In the genomic region with DNA sequence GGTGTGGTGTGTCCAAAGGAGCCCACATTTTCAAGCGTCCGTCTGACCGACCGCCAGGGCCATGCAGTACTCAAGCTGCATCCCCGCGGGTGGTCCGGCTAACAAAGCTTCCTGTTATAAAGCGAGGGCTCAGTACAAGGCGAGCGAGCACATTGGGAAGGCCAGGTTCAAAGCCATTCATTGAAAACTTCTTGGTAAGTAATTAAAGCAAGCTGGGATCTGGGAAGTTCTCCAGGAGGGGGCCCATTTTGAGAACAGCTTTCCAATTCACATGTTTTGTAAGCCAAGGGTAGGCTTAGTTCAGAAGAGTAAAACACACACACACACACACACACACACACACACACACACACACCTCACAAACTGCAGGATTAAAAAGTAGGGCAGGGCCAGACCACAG, we compare ENCODE assay signal across 8 mouse cellular contexts. TPM values are rescaled to one million over a fixed set of nuclear protein-coding genes. Genes with fewer than 3 reads are reported as not detected.
DNase-seq lines count a peak whose midpoint lies in the region; ATAC-seq and TF ChIP-seq lines count a peak whose summit lies in the region.
"Had no signal": no experiment of that assay in that cellular context is flagged by ENCODE, and none has a peak within 500 bp of the region (broad histone marks: within the 10 kb centered on the region; RNA-seq: fewer than 3 reads in every experiment).

No protein-coding gene starts in this region.

- peak; percentile 84 for DNase-seq in embryo, embryonic 11 days
- DNase-seq in forebrain, embryonic 14.5 days (ENCODE audit: low spot score), result peak; percentile 92
- DNase-seq in layer of hippocampus, postnatal 14 days (ENCODE audit: low spot score in 2 of 2), result peak; percentile 10 to 58
- DNase-seq in midbrain, postnatal 0 days (ENCODE audit: low spot score), result peak; percentile 65
- DNase-seq in ovary, postnatal 10 days (ENCODE audit: low spot score), result no peak
- DNase-seq in lung, adult 2 months, result no peak
- DNase-seq in MN1 (ENCODE audit: low spot score), result no peak
- DNase-seq: liver, embryonic 13.5 days had no signal

- no peak for TF ChIP-seq POLR2A in lung, adult 2 months (IDR thresholded peaks at IDR 0.05; ENCODE audit: borderline replicate concordance, extremely low read depth, low read depth, low read length)

- H3K9ac ChIP-seq in forebrain, embryonic 14.5 days (ENCODE audit: low read length), result no peak overlapping the region
- H3K9ac ChIP-seq in midbrain, postnatal 0 days (replicated peaks; ENCODE audit: low read length, poor library complexity, severe bottlenecking), result no peak overlapping the region
- H3K9ac ChIP-seq: liver, embryonic 13.5 days had no signal

- peaks cover 7% of the 10 kb centered on the region; the same call in 1 of the 2 replicates for H3K4me1 ChIP-seq in forebrain, embryonic 14.5 days (ENCODE audit: control insufficient read depth, insufficient read depth, low read length)
- no peaks in the 10 kb centered on the region for H3K4me1 ChIP-seq in midbrain, postnatal 0 days (ENCODE audit: insufficient read depth, low read length)
- no peaks in the 10 kb centered on the region for H3K4me1 ChIP-seq in lung, adult 2 months (ENCODE audit: control insufficient read depth, insufficient read depth, low read length)
- H3K4me1 ChIP-seq: liver, embryonic 13.5 days had no signal

- 3% methylated on average over 10 of the region's 10 CpGs for WGBS in forebrain, embryonic 14.5 days
- WGBS in midbrain, postnatal 0 days, result 20% methylated on average over 10 of the region's 10 CpGs
- 76% methylated on average over 10 of the region's 10 CpGs for WGBS in lung, adult 2 months

- no peak overlapping the region for H3K27ac ChIP-seq in forebrain, embryonic 14.5 days (ENCODE audit: low read depth, low read length)
- H3K27ac ChIP-seq in midbrain, postnatal 0 days (ENCODE audit: low read depth, low read length), result no peak overlapping the region
- H3K27ac ChIP-seq: liver, embryonic 13.5 days had no signal

- H3K4me3 ChIP-seq in forebrain, embryonic 14.5 days (ENCODE audit: low read depth, low read length), result no peak overlapping the region
- no peak overlapping the region for H3K4me3 ChIP-seq in midbrain, postnatal 0 days (ENCODE audit: low read depth, low read length)
- H3K4me3 ChIP-seq in lung, adult 2 months (replicated peaks; ENCODE audit: extremely low read depth, low read depth, low read length), result no peak overlapping the region
- H3K4me3 ChIP-seq: liver, embryonic 13.5 days had no signal

- no peaks in the 10 kb centered on the region for H3K36me3 ChIP-seq in forebrain, embryonic 14.5 days (ENCODE audit: control insufficient read depth, insufficient read depth, low read length)
- H3K36me3 ChIP-seq in midbrain, postnatal 0 days (ENCODE audit: insufficient read depth, low read length), result no peaks in the 10 kb centered on the region
- H3K36me3 ChIP-seq: liver, embryonic 13.5 days had no signal

- H3K4me2 ChIP-seq in forebrain, embryonic 14.5 days (ENCODE audit: low read length), result no peak overlapping the region
- H3K4me2 ChIP-seq in midbrain, postnatal 0 days (ENCODE audit: low read depth, low read length, poor library complexity, severe bottlenecking), result no peak overlapping the region
- H3K4me2 ChIP-seq: liver, embryonic 13.5 days had no signal

- no peaks in the 10 kb centered on the region for H3K27me3 ChIP-seq in forebrain, embryonic 14.5 days (replicated peaks; ENCODE audit: control insufficient read depth, insufficient read depth, low read length)
- no peaks in the 10 kb centered on the region for H3K27me3 ChIP-seq in midbrain, postnatal 0 days (ENCODE audit: insufficient read depth, low read length)
- H3K27me3 ChIP-seq: liver, embryonic 13.5 days had no signal

- ATAC-seq in forebrain, embryonic 14.5 days, result peak; percentile 94
- ATAC-seq in midbrain, postnatal 0 days (ENCODE audit: low FRiP score), result peak; percentile 68; the same call in 1 of the 2 replicates

- TF ChIP-seq CTCF in midbrain, postnatal 0 days (IDR thresholded peaks at IDR 0.05), result no peak
- no peak for TF ChIP-seq CTCF in lung, adult 2 months (IDR thresholded peaks at IDR 0.05; ENCODE audit: insufficient read depth, low read length)

- H3K9me3 ChIP-seq in forebrain, embryonic 14.5 days (replicated peaks; ENCODE audit: control insufficient read depth, low read length), result no peaks in the 10 kb centered on the region
- no peaks in the 10 kb centered on the region for H3K9me3 ChIP-seq in midbrain, postnatal 0 days (ENCODE audit: low read length)
- H3K9me3 ChIP-seq: liver, embryonic 13.5 days had no signal

RNA-seq across cellular contexts. Expression of a gene that starts 57.3 kb away (rescaled TPM):
- 14.2 and 16.7 TPM in 2 replicates for polyA plus RNA-seq in forebrain, embryonic 14.5 days (2014; fragmentation: Nextera tagmentation; extraction: Ambion mirVana)
- 10 to 100 TPM; 13.5 to 14.6 TPM for total RNA-seq in layer of hippocampus, postnatal 14 days (2021)
- total RNA-seq in midbrain, postnatal 0 days (2014; rRNA removed), result 23.8 and 25.6 TPM in 2 replicates
- polyA plus RNA-seq in midbrain, postnatal 0 days (2015; fragmentation: Nextera tagmentation; extraction: Ambion mirVana), result 21.1 and 21.5 TPM in 2 replicates
- polyA plus RNA-seq in lung, adult 2 months (2012; rRNA removed), result 18.0 and 19.8 TPM in 2 replicates

Comparison
In these comparisons a context has a peak if more than half of its experiments do, and no peak if none do; other contexts are left out.
1. DNase-seq: peak in embryo, embryonic 11 days (single experiment), forebrain, embryonic 14.5 days (single experiment), layer of hippocampus, postnatal 14 days (2 of 2) and midbrain, postnatal 0 days (single experiment); none in ovary, postnatal 10 days (single experiment), lung, adult 2 months (single experiment) and MN1 (single experiment).